Mouse (Mus musculus): ENCODE data around the gene Cd52. TPM values are rescaled to one million over a fixed set of nuclear protein-coding genes. Genes with fewer than 3 reads are reported as not detected.

The Cd52 gene
- polyA plus RNA-seq, 1 experiment = 307 TPM

GRCm38 (mm10) chr4:134080674-134081073 lies 14.2 kb downstream of the Cd52 start:
- Histone ChIP-seq H3K4me1 (peaks cover 20% of the 10 kb centered on the region), H3K36me3 (replicated peaks; ENCODE audit: low read length) (no peaks in the 10 kb centered on the region), H3K4me3 (replicated peaks) (no peak overlapping the region), H3K9me3 (peaks cover 5% of the 10 kb centered on the region), H3K27me3 (replicated peaks) (peaks cover 63% of the 10 kb centered on the region)
- TF ChIP-seq FLI1 (IDR thresholded peaks at IDR 0.05; ENCODE audit: low read length) (no peak), GATA1 (IDR thresholded peaks at IDR 0.05; ENCODE audit: borderline replicate concordance, low read length) (no peak)

- H3K36me3 ChIP-seq (replicated peaks; ENCODE audit: low read length) = no peaks in the 10 kb centered on the region
- peaks cover 20% of the 10 kb centered on the region for H3K4me1 ChIP-seq
- no peaks in the 10 kb centered on the region; the same call in 1 of the 2 replicates for H3K9me3 ChIP-seq
- H3K27me3 ChIP-seq (replicated peaks) = peaks cover 80% of the 10 kb centered on the region
- TF ChIP-seq GATA1 (IDR thresholded peaks at IDR 0.05; ENCODE audit: borderline replicate concordance, low read length) = no peak
- no peak for TF ChIP-seq FLI1 (IDR thresholded peaks at IDR 0.05; ENCODE audit: low read length)
- no peak overlapping the region for H3K4me3 ChIP-seq (replicated peaks)
Measured at GRCm38 (mm10) chr4:134078694-134079093, 16.2 kb downstream of the Cd52 start.

DNA sequence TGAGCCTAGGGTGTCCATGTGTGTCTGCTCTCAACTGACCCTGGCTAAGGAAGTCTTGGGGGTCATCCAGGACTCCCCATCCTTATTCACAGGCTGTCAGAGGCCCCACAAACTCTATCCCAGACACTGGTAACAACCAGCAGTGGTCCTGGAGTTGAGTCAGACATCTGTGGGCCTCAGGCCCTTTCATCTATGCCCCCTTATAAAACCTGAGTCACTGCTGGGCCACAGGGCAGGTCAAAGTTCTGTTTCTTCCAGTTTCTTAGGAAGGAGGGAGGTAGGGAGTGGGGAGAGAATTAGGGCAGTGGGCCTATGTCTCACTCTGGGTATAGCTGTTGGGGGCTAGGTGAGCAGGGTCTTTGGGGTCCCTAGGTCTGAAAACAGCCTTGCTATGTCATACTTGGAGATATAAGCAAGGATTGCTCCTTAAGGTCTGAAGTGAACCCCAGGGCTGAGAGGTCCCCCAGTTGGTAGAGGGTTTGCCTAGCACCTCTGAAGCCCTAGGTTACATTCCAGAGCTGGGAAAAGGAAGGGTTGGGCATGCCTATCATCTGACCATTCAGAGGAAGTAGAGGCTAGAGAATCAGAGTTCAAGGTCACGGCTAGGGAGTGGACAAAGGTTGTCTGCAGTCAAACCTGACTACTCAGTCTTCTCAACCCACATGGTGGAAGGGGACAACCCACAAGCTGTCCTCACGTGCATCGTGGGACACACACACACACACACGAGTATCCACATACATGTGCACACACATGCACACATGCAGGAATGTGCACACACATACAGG lies 25.9 kb downstream of the Cd52 start:
- Histone ChIP-seq H3K4me3 (replicated peaks) (no peak overlapping the region), H3K27me3 (replicated peaks) (peaks cover 83% of the 10 kb centered on the region), H3K9me3 (peaks cover 11% of the 10 kb centered on the region), H3K4me1 (no peaks in the 10 kb centered on the region), H3K36me3 (replicated peaks; ENCODE audit: low read length) (no peaks in the 10 kb centered on the region)
- no peak for TF ChIP-seq FLI1 (IDR thresholded peaks at IDR 0.05; ENCODE audit: low read length)
- TF ChIP-seq GATA1 (IDR thresholded peaks at IDR 0.05; ENCODE audit: borderline replicate concordance, low read length) = no peak

DNA sequence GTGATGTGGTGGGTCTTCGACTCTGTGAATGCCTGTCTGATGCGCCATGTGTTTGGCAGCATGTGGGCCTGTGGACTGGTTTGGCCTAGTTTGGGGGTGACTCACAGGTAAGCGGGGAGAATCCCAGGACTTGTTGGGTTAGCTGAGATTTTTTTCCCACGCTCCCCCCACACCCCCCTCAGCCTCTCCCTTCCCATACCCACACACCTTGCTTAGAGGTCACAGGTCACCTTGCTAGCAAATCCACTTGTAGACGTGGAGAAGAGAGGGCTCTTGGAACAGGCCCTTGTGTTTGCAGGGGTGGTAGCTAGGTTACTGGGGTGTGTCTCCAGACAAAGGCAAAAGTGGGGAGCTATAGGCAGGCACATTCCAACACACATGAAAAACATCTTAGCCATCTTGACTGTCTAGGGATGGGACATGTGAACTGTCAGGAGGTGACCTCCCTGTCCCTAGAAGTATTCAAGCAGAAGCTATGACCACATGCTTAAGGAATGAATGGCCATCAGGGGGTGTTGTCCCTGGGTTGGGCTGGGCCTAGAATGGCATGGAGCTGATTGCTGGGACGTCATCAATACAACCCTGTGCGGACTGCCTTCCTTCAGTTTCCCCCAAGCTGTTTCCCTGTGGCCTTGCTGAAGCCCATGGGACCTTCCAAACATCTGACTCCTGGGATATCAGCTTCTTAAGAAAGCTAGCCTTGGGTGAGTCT lies 26.9 kb downstream of the Cd52 start:
- peaks cover 7% of the 10 kb centered on the region for H3K9me3 ChIP-seq
- H3K4me1 ChIP-seq = no peaks in the 10 kb centered on the region
- no peak for TF ChIP-seq FLI1 (IDR thresholded peaks at IDR 0.05; ENCODE audit: low read length)
- TF ChIP-seq GATA1 (IDR thresholded peaks at IDR 0.05; ENCODE audit: borderline replicate concordance, low read length) = no peak

DNA sequence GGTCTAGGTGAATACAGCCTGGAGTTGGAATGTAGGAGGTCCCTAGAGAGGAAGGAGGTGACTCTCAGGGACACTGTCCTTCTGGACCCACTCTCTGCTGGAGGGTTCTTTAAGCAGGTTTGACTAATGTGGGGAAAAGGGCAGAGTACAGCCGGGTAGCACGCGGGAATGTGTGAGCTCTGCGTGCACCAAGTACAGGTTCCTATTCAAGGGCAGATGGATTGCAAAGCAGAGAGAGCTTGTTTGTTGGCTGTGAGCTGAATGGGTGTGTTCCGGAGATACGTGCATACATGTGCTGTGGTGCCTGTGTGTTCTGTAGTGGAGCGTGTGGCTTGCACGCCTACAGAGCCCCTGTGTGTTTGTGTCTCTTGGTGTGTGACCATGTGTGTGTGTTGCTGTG lies 27.5 kb downstream of the Cd52 start:
- TF ChIP-seq FLI1 (IDR thresholded peaks at IDR 0.05; ENCODE audit: low read length) (no peak), GATA1 (IDR thresholded peaks at IDR 0.05; ENCODE audit: borderline replicate concordance, low read length) (no peak)
- Histone ChIP-seq H3K27me3 (replicated peaks) (peaks cover 79% of the 10 kb centered on the region), H3K4me3 (replicated peaks) (no peak overlapping the region), H3K36me3 (replicated peaks; ENCODE audit: low read length) (no peaks in the 10 kb centered on the region), H3K4me1 (0 out of 2 replicates have a peak, but pooled peaks cover under 1% of the 10 kb centered on the region), H3K9me3 (0 out of 2 replicates have a peak, but pooled peaks cover 3% of the 10 kb centered on the region)

More for the DNA sequence above, 26.9 kb downstream of the Cd52 start:
- no peak overlapping the region for H3K4me3 ChIP-seq (replicated peaks)
- H3K36me3 ChIP-seq (replicated peaks; ENCODE audit: low read length) = no peaks in the 10 kb centered on the region
- peaks cover 83% of the 10 kb centered on the region for H3K27me3 ChIP-seq (replicated peaks)

GRCm38 (mm10) chr4:134065431-134066004 lies 29.4 kb downstream of the Cd52 start:
- H3K36me3 ChIP-seq (replicated peaks; ENCODE audit: low read length) = no peaks in the 10 kb centered on the region
- TF ChIP-seq GATA1 (IDR thresholded peaks at IDR 0.05; ENCODE audit: borderline replicate concordance, low read length) = no peak
- no peak for TF ChIP-seq FLI1 (IDR thresholded peaks at IDR 0.05; ENCODE audit: low read length)
- 0 out of 2 replicates have a peak, but pooled peaks cover 3% of the 10 kb centered on the region for H3K9me3 ChIP-seq
- peaks cover 77% of the 10 kb centered on the region for H3K27me3 ChIP-seq (replicated peaks)
- H3K4me3 ChIP-seq (replicated peaks) = no peak overlapping the region
- H3K4me1 ChIP-seq = 0 out of 2 replicates have a peak, but pooled peaks cover 6% of the 10 kb centered on the region

GRCm38 (mm10) chr4:134062561-134062960 lies 32.3 kb downstream of the Cd52 start:
- TF ChIP-seq FLI1 (IDR thresholded peaks at IDR 0.05; ENCODE audit: low read length) = no peak
- no peak for TF ChIP-seq GATA1 (IDR thresholded peaks at IDR 0.05; ENCODE audit: borderline replicate concordance, low read length)
- H3K4me1 ChIP-seq = peaks cover 10% of the 10 kb centered on the region
- no peaks in the 10 kb centered on the region for H3K36me3 ChIP-seq (replicated peaks; ENCODE audit: low read length)
- H3K9me3 ChIP-seq = 0 out of 2 replicates have a peak, but pooled peaks cover 3% of the 10 kb centered on the region
- H3K27me3 ChIP-seq (replicated peaks) = peaks cover 74% of the 10 kb centered on the region
- H3K4me3 ChIP-seq (replicated peaks) = no peak overlapping the region

DNA sequence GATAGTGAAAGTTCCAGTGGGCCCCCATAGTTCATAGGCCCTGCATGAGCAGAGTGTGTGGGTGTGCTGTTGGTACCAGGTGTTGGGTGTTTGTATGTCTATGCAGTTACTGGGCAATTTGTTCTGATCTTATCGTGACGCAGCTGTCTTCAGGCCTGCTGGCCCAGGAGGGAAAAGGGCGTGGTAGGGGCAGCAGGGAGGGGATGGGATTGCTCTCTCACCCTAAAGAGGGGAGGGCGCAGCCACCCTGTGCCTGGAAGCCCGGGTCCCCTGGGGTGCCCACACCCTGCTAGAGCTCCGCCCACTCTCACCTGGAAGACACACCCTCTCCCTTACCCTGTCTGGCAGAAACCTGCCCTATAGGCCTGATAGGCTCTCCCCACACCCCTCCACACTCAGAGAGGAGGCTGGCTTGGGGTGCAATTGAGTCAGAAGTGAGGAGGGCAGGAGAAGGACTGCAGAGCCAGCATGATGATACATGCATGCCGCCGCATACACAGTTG lies 32.9 kb downstream of the Cd52 start:
- TF ChIP-seq FLI1 (IDR thresholded peaks at IDR 0.05; ENCODE audit: low read length) = no peak
- no peak for TF ChIP-seq GATA1 (IDR thresholded peaks at IDR 0.05; ENCODE audit: borderline replicate concordance, low read length)
- peaks cover 10% of the 10 kb centered on the region for H3K4me1 ChIP-seq
- no peaks in the 10 kb centered on the region for H3K36me3 ChIP-seq (replicated peaks; ENCODE audit: low read length)
- peaks cover 73% of the 10 kb centered on the region for H3K27me3 ChIP-seq (replicated peaks)
- 0 out of 2 replicates have a peak, but pooled peaks cover 3% of the 10 kb centered on the region for H3K9me3 ChIP-seq
- no peak overlapping the region for H3K4me3 ChIP-seq (replicated peaks)

DNA sequence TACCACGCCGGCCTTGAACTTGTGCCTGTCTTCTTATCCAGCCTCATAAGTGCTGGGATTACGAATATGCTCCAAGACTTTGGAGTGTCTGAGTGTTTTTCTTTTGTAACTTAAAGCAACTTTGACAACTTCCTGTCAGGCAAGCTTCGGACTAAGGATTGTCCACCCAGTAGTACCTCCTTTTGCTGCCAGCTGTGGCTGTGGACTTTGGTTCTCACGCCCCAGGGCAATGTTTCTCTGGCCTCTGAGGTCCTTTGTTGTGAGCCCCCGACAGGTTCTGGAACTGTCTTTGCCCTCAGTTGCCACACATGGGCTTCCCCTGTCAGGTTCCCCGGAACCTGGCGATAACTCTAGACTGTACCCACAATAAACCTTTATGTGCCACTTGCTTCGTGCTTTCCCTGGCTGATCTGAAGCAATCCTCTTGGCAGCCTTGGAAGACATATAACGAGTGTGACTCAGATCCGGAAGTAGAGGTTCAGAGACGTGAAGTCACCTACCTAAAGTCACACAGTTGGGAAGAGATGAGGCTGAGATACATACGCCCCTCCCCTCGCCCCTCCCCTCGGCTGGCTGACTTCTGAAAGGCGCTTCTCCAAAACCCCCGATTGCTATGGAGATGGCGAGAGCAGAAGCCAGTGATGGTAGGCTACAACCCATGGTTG lies 33.6 kb downstream of the Cd52 start:
- Histone ChIP-seq H3K36me3 (replicated peaks; ENCODE audit: low read length) (no peaks in the 10 kb centered on the region), H3K4me3 (replicated peaks) (no peak overlapping the region), H3K4me1 (peaks cover 10% of the 10 kb centered on the region), H3K27me3 (replicated peaks) (peaks cover 71% of the 10 kb centered on the region), H3K9me3 (0 out of 2 replicates have a peak, but pooled peaks cover 3% of the 10 kb centered on the region)
- TF ChIP-seq FLI1 (IDR thresholded peaks at IDR 0.05; ENCODE audit: low read length) (no peak), GATA1 (IDR thresholded peaks at IDR 0.05; ENCODE audit: borderline replicate concordance, low read length) (no peak)

All from megakaryocyte, embryonic 14.5 days (primary cell).